Mouse (Mus musculus) CH12.LX (cell line): ENCODE data around the gene Ift81.

ENCODE experiments used
- CTCF ChIP-seq, 2 experiments: IDR thresholded peaks in 1 of 2; conservative IDR thresholded peaks in 1 of 2; 2 replicates each; pipeline ENCODE4 v1.5.1; 2011 to 2012; ENCODE audit warnings: low read depth in 2 of 2, low read length in 2 of 2, improper control_type of control experiment in 1 of 2, inconsistent platforms in 1 of 2, mild to moderate bottlenecking in 1 of 2, moderate library complexity in 1 of 2
- ELF1 ChIP-seq: IDR thresholded peaks from 2 replicates; pipeline ENCODE4 v1.6.1; 2014; ENCODE audit warnings: low read depth, mild to moderate bottlenecking, inconsistent platforms, low read length, improper control_type of control experiment
- HCFC1 ChIP-seq: IDR thresholded peaks from 2 replicates; pipeline ENCODE4 v1.6.1; 2012; ENCODE audit warnings: low read depth, mild to moderate bottlenecking, inconsistent platforms, low read length, improper control_type of control experiment
- ZKSCAN1 ChIP-seq: IDR thresholded peaks from 2 replicates; pipeline ENCODE4 v1.6.1; 2012; ENCODE audit warnings: low read depth, inconsistent platforms, low read length, improper control_type of control experiment, borderline replicate concordance
- ZMIZ1 ChIP-seq: IDR thresholded peaks from 2 replicates; pipeline ENCODE4 v1.6.1; 2012; ENCODE audit warnings: low read depth, mild to moderate bottlenecking, inconsistent platforms, low read length, improper control_type of control experiment
- ZNF384 ChIP-seq: IDR thresholded peaks from 2 replicates; pipeline ENCODE4 v1.6.1; 2012; ENCODE audit warnings: low read depth, low read length, improper control_type of control experiment, inconsistent platforms

DNA sequence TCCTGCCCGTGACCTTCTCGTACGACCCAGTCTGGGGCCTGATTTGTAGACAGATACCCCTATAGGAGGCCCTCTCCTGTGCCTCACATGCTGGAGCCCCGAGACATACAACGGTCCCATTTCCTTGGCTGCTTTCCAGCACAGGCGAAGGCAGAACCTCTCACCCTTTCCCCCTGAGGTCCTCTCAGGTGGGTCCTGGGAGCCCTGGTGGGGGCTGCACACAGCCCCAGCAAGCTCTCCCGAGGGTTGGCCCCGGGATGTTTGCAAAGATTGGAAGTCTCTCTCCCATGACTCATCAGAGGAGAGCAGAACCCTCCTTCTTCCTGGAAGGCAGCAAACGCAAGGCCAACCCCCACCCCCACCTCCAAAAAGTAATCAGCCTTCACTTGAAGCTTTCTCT lies 102.9 kb downstream of the Ift81 start:
- no peak for TF ChIP-seq HCFC1
- TF ChIP-seq ZNF384: no peak
- TF ChIP-seq ZKSCAN1: no peak
- no peak for TF ChIP-seq CTCF (conservative IDR thresholded peaks at IDR 0.05 in 1 of 2, IDR thresholded peaks at IDR 0.05 in 1 of 2; ENCODE audit: low read depth in 2 of 2, low read length in 2 of 2)
- TF ChIP-seq ZMIZ1: no peak
- no peak for TF ChIP-seq ELF1
